Mouse (Mus musculus) midbrain, postnatal 0 days (tissue): ENCODE data around the gene Bhlhe23. TPM values are rescaled to one million over a fixed set of nuclear protein-coding genes. Genes with fewer than 3 reads are reported as not detected.

ENCODE experiments used
- ATAC-seq: fragments of 200-750 bp; cut with Nextera tagmentation; 2 replicates; pipeline ENCODE4 v1.8.0; 2017; ENCODE audit warnings: moderate number of reproducible peaks, mild to moderate bottlenecking, moderate TSS enrichment, moderate library complexity; ENCODE audit not compliant: low FRiP score
- DNase-seq: peaks from one replicate; pipeline ENCODE4 v3.0.0-alpha.2; 2015; ENCODE audit warnings: low spot score
- H3K27ac ChIP-seq: fragments of 300-500 bp; sonication (generic); 2 replicates; pipeline ENCODE4 v1.5.1; 2014; ENCODE audit warnings: low read depth, mild to moderate bottlenecking, low read length, mixed read lengths
- H3K27me3 ChIP-seq: fragments of 300-500 bp; sonication (generic); 2 replicates; pipeline ENCODE4 v1.6.1; 2014; ENCODE audit warnings: low read length, control low read depth, mixed read lengths; ENCODE audit not compliant: insufficient read depth
- H3K36me3 ChIP-seq: fragments of 300-500 bp; sonication (generic); 2 replicates; pipeline ENCODE4 v1.6.1; 2014; ENCODE audit warnings: low read length, control low read depth, mixed read lengths; ENCODE audit not compliant: insufficient read depth
- H3K4me1 ChIP-seq: fragments of 300-500 bp; sonication (generic); 2 replicates; pipeline ENCODE4 v1.6.1; 2014; ENCODE audit warnings: mild to moderate bottlenecking, control low read depth, antibody characterized with exemption, low read length, mixed read lengths; ENCODE audit not compliant: insufficient read depth
- H3K4me2 ChIP-seq: fragments of 300-500 bp; sonication (generic); 2 replicates; pipeline ENCODE4 v1.6.1; 2014; ENCODE audit warnings: low read depth, mild to moderate bottlenecking, low read length, mixed read lengths; ENCODE audit not compliant: poor library complexity, severe bottlenecking
- H3K4me3 ChIP-seq: fragments of 300-500 bp; sonication (generic); 2 replicates; pipeline ENCODE4 v1.5.1; 2014; ENCODE audit warnings: low read depth, mild to moderate bottlenecking, low read length, moderate library complexity
- H3K9ac ChIP-seq: fragments of 300-500 bp; sonication (generic); replicated peaks from 2 replicates; pipeline ENCODE4 v1.6.1; 2014; ENCODE audit warnings: mild to moderate bottlenecking, low read length, moderate library complexity, mixed read lengths; ENCODE audit not compliant: poor library complexity, severe bottlenecking
- H3K9me3 ChIP-seq: fragments of 300-500 bp; sonication (generic); 2 replicates; pipeline ENCODE4 v1.6.1; 2016; ENCODE audit warnings: low read length, control low read depth
- CTCF ChIP-seq: IDR thresholded peaks from 2 replicates; pipeline ENCODE4 v1.5.1; 2016; ENCODE audit warnings: antibody characterized with exemption, mild to moderate bottlenecking
- WGBS: fragments of 180-500 bp; shearing (Covaris S2); extraction: QIAGEN DNeasy Blood & Tissue Kit; methylation state at CpG from one replicate; pipeline ENCODE4 v1.1.7; 2014; 5-methylcytosine and 5-hydroxymethylcytosine counted together
- polyA plus RNA-seq: library from polyadenylated mRNA; unstranded; fragments of >200 nt; fragmentation: Nextera tagmentation; extraction: Ambion mirVana; gene quantifications from 2 replicates; pipeline ENCODE4 v1.2.1, GENCODE M21; 2015
- total RNA-seq: library from RNA; depleted of rRNA; stranded (reverse); fragments of >200 nt; gene quantifications from 2 replicates; pipeline ENCODE4 v1.2.3, GENCODE M21; 2014; rRNA removed

Gene Bhlhe23
- total and polyA plus RNA-seq, 2 experiments from 2014 or later: 6.0 to 7.6 TPM

DNA sequence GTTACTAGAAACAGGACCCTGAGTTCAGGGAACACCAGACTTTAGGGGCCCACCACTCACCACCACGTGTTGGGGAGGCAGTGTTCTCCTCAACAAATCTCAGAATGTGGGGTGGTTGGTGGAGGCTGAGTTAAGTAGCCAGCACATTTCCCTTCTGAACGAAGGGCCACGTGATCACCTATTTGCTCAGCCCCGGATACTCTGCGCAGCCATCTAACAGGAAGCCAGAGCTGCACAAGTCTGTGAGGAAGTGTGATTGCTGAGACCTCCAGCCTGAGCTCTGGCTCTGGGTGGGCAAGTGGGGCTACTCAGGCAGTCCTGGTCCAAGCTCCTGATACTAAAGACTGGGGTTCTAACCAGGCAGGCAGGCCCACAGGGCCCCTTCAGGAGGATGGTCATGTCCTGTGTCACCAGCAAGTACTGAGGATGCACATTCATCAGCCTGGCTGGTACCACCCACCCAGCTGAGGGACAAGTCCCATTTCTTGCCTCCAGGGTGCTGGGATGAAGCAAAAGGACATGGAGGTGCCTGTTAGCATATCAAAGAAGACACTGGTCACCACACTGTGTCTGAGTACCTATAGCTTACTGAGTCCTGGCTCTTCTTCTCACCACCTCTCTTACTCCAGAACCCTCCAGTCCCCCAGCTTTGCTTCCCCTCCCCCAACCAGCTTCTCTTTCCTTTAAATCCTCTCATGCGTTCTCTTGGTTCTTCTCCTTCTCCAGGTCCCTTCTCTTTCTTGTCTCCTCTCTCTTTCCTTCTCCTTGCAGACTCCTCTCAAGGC lies 49.9 kb downstream of the Bhlhe23 start:
- H3K9me3 ChIP-seq: no peaks in the 10 kb centered on the region
- no peak overlapping the region for H3K27ac ChIP-seq
- WGBS: 68% methylated on average over 6 of the region's 6 CpGs
- no peak overlapping the region for H3K9ac ChIP-seq
- H3K36me3 ChIP-seq: peaks cover 20% of the 10 kb centered on the region
- no peak overlapping the region for H3K4me3 ChIP-seq
- H3K27me3 ChIP-seq: no peaks in the 10 kb centered on the region
- TF ChIP-seq CTCF: no peak
- no peak overlapping the region for H3K4me2 ChIP-seq
- H3K4me1 ChIP-seq: 0 out of 2 replicates have a peak, but pooled peaks cover 9% of the 10 kb centered on the region
- DNase-seq: no peak
- ATAC-seq: no peak

DNA sequence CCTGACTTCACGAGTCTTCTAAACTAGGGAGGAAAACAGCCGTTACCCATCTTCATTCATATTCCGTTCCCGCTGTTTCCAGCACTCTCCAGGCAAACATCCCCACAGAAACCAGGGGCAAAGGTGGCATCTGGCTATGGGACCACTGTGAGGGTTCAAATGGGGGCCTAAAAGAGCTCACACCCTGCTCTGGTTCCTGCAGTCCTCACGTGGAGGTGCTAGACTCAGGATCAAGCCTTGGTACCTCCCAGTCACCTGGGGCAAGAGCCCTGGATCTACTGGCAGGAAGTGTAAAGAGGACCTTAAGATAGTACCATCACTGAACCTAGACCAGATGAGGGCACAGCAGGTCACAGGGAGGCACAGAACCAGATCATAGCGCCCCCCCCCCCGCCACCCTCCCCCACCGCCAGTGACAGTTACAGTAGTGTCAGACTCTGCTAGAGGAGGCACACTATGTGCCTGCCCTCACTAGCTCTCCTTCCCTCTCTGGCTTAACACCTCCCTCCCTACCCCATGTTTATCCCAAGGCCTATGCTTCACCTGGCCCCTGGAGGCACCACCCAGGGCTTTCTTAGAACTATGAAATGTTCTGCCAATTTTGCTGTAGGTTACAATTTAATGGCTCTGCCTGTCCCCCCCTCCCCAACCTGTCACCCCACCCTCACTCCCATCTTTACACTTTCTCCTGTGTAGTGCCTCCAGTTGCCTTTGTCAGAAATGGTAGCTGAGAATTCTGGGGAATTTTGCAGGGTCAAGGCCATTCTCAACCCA lies 50.7 kb downstream of the Bhlhe23 start:
- no peak overlapping the region for H3K9ac ChIP-seq
- 36% methylated on average over 8 of the region's 8 CpGs for WGBS
- ATAC-seq (no peak), DNase-seq (no peak)
- H3K4me3 ChIP-seq: no peak overlapping the region
- no peaks in the 10 kb centered on the region for H3K27me3 ChIP-seq
- H3K4me2 ChIP-seq: peak overlapping the region; percentile 18; the same call in 1 of the 2 replicates
- no peaks in the 10 kb centered on the region for H3K9me3 ChIP-seq
- no peak overlapping the region for H3K27ac ChIP-seq
- TF ChIP-seq CTCF: no peak
- 0 out of 2 replicates have a peak, but pooled peaks cover 9% of the 10 kb centered on the region for H3K4me1 ChIP-seq
- peaks cover 28% of the 10 kb centered on the region for H3K36me3 ChIP-seq

DNA sequence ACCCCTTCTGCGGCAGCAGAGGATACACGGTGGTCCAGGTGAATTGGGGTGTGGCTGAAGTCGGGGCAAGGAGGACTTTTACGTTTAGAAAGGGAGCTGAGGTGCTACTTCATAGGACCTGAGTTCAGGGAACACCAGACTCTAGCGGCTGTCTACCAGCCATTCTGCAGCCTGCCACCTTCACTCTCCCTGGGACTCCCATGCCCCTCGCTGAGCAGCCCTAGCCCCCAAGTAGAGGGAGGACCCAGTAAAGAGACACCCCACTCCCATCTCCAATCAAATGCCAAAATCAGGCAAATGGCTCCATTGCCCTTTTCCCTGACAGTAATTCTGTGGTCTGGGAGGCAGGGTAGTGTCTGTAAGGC lies 51.3 kb downstream of the Bhlhe23 start:
- Histone ChIP-seq H3K4me3 (no peak overlapping the region), H3K4me1 (0 out of 2 replicates have a peak, but pooled peaks cover 9% of the 10 kb centered on the region), H3K4me2 (peak overlapping the region; percentile 18; the same call in 1 of the 2 replicates), H3K9me3 (no peaks in the 10 kb centered on the region), H3K9ac (no peak overlapping the region), H3K27ac (no peak overlapping the region), H3K27me3 (no peaks in the 10 kb centered on the region), H3K36me3 (peaks cover 34% of the 10 kb centered on the region)
- no peak for ATAC-seq
- 14% methylated on average over 6 of the region's 6 CpGs for WGBS
- TF ChIP-seq CTCF: no peak
- DNase-seq: no peak

DNA sequence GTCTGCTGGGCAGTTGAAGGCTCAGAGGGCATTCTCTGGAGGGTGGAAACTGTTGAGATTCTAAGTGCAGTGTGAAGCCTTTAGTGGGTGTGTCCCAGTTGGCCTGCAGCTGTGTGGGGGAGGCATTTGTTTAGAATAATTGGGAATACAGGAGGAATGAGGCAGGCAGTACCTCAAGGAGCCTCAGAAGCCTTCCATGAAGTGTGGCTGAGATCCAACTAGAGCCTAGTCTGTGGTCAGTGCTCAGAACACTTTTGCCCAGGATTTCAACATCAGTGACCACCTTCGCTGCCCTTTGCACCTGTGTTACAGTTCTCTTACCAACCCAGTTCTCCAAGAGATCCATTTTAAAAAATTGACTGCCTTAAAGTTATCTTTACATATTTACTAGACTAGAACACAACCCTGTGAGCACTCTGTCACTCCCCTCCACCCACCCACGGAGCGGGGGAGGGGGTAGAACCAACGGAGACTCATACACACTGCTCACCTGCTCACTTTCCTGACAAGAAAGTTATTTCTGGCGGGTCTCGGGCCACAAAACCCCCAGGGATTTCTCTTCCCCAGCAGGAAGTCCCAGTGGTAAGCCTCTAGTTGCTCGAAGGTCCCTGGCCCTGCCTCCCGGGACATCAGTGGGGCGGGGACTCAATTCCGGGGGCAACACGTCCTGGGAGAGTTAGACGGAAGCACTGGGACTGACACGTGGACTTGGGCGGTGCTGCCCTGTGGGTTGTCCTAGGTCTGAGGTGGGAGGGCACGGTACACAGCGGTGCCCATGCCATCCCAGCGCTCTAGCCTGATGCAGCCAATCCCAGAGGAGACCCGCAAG lies 51.9 kb downstream of the Bhlhe23 start, which contains the start of gene Slc17a9:
Gene Slc17a9 (plus strand): TSS at position 679 of the 829 bp plus-strand sequence.
- no peak within 1 kb of the TSS for H3K27ac ChIP-seq
- H3K4me2 ChIP-seq: peak within 1 kb of the TSS; percentile 18; the same call in 1 of the 2 replicates
- H3K36me3 ChIP-seq: peaks cover 39% of the 10 kb centered on the region
- TF ChIP-seq CTCF: no peak
- no peak within 1 kb of the TSS for H3K4me3 ChIP-seq
- no peaks in the 10 kb centered on the region for H3K27me3 ChIP-seq
- no peaks in the 10 kb centered on the region for H3K9me3 ChIP-seq
- DNase-seq (no peak), ATAC-seq (no peak; the same call in 1 of the 2 replicates)
- WGBS: 7% methylated on average over 18 of the region's 18 CpGs
- 0 out of 2 replicates have a peak, but pooled peaks cover 9% of the 10 kb centered on the region for H3K4me1 ChIP-seq
- no peak within 1 kb of the TSS for H3K9ac ChIP-seq

Other genes starting within 250 kb of the Bhlhe23 start
- gene Mrgbp, start 195.6 kb downstream of the Bhlhe23 start, total RNA-seq: 58.3 and 60.8 TPM in 2 replicates
- gene Mrgbp, start 195.6 kb downstream of the Bhlhe23 start, polyA plus RNA-seq: 34.4 and 36.5 TPM in 2 replicates
- gene Ogfr, start 187.7 kb downstream of the Bhlhe23 start, total RNA-seq: 121 and 126 TPM in 2 replicates
- 82.1 and 82.4 TPM in 2 replicates for gene Ogfr, start 187.7 kb downstream of the Bhlhe23 start, polyA plus RNA-seq
- 19.9 and 47.6 TPM in 2 replicates for gene Col9a3, start 179.1 kb downstream of the Bhlhe23 start, total RNA-seq
- gene Col9a3, start 179.1 kb downstream of the Bhlhe23 start, polyA plus RNA-seq: 29.6 and 29.8 TPM in 2 replicates
- gene Tcfl5, start 134.2 kb downstream of the Bhlhe23 start, total RNA-seq: 5.9 and 7.8 TPM in 2 replicates
- gene Tcfl5, start 134.2 kb downstream of the Bhlhe23 start, polyA plus RNA-seq: 0.79 and 1.0 TPM in 2 replicates
- 36.7 and 44.1 TPM in 2 replicates for gene Dido1, start 66.9 kb downstream of the Bhlhe23 start, total RNA-seq
- 19.3 and 22.2 TPM in 2 replicates for gene Dido1, start 66.9 kb downstream of the Bhlhe23 start, polyA plus RNA-seq
- 43.6 and 56.4 TPM in 2 replicates for gene Gid8, start 66.8 kb downstream of the Bhlhe23 start, total RNA-seq
- gene Gid8, start 66.8 kb downstream of the Bhlhe23 start, polyA plus RNA-seq: 44.5 and 46.5 TPM in 2 replicates
- gene Slc17a9, start 51.6 kb downstream of the Bhlhe23 start, total RNA-seq: 0.55 and 1.2 TPM in 2 replicates
- gene Slc17a9, start 51.6 kb downstream of the Bhlhe23 start, polyA plus RNA-seq: 0.20 TPM in 1 of 2 replicates, not detected in the other
- gene Ythdf1, start 144.0 kb upstream of the Bhlhe23 start, total RNA-seq: 32.2 and 38.9 TPM in 2 replicates
- 50.1 and 56.6 TPM in 2 replicates for gene Ythdf1, start 144.0 kb upstream of the Bhlhe23 start, polyA plus RNA-seq
- not detected in 2 replicates for gene Birc7, start 152.1 kb upstream of the Bhlhe23 start, total RNA-seq
- gene Birc7, start 152.1 kb upstream of the Bhlhe23 start, polyA plus RNA-seq: 0.10 and 0.28 TPM in 2 replicates
- 40.4 and 59.5 TPM in 2 replicates for gene Nkain4, start 177.8 kb upstream of the Bhlhe23 start, total RNA-seq
- gene Nkain4, start 177.8 kb upstream of the Bhlhe23 start, polyA plus RNA-seq: 95.5 and 111 TPM in 2 replicates
- 94.1 and 123 TPM in 2 replicates for gene Arfgap1, start 190.3 kb upstream of the Bhlhe23 start, total RNA-seq
- gene Arfgap1, start 190.3 kb upstream of the Bhlhe23 start, polyA plus RNA-seq: 124 and 132 TPM in 2 replicates
- gene Col20a1, start 209.6 kb upstream of the Bhlhe23 start, total RNA-seq: 0.44 and 0.52 TPM in 2 replicates
- 0.13 and 0.14 TPM in 2 replicates for gene Col20a1, start 209.6 kb upstream of the Bhlhe23 start, polyA plus RNA-seq